Mouse (Mus musculus): ENCODE data around the gene Gpc3.

DNA sequence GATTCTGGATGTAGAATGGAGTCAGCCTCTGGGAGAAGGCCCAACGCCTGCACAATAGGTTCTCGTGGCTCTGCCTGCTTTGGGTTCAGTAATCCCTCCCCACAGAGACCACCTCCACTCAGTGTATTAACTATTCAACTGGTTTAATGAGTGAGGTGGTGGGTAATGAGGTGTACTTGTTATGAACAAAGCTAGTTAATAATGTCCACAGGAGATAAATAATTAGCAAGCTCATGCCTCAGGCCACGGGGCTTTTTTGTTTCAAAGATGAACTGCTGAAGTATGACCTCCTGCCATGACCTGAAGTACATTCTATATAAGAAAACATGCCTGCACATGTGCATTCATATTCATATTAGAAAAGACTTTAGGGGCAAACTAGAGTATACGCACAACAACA, 260.8 kb downstream of the Gpc3 start:
- TF ChIP-seq CTCF (IDR thresholded peaks at IDR 0.05; ENCODE audit: low read depth, low read length) (no peak), POLR2A (IDR thresholded peaks at IDR 0.05; ENCODE audit: borderline replicate concordance, low read depth, low read length) (no peak)
